Mouse (Mus musculus) lung, postnatal 25 days (tissue): Measurements from ENCODE around the gene Olfr10.
"Not testable (repeated sequence)": the region's sequence is repeated elsewhere in the genome, so short reads cannot be mapped to it uniquely, and the experiment has no call there.

Source experiments
- DNase-seq: peaks from one replicate; pipeline ENCODE4 v3.0.0; 2022; ENCODE audit warnings: low spot score

Gene Olfr10

GRCm38 (mm10) chr11:49304441-49304840 lies at the start of gene Olfr10:
Gene Olfr10, plus strand, starts transcription at chr11:49304741.
- no peak for DNase-seq

DNA sequence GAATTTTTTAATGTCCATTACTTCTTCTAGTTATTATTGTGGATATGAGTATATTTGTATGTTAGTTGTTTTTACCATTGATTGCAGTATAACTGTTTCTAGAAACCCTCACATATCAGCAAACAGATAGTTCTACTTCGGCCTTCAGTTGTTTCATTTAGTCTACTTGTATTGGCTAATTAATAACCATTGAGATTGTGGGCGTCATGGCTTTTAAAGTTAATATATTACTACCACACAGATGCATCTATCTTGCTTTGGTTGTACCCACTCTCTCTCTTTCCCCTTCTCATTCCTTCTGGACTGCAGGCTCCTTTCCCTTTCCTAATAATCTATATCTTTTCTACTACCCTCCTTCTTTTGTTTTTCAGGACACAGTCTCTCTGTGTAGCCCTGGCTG lies 45.2 kb upstream of the Olfr10 start:
- no peak for DNase-seq

- no peak for DNase-seq
Measured at GRCm38 (mm10) chr11:49259829-49260228, 44.7 kb upstream of the Olfr10 start.

- DNase-seq, result no peak
Measured at GRCm38 (mm10) chr11:49260598-49261312, 43.8 kb upstream of the Olfr10 start.

GRCm38 (mm10) chr11:49261313-49261855 lies 43.2 kb upstream of the Olfr10 start:
- no peak for DNase-seq

DNA sequence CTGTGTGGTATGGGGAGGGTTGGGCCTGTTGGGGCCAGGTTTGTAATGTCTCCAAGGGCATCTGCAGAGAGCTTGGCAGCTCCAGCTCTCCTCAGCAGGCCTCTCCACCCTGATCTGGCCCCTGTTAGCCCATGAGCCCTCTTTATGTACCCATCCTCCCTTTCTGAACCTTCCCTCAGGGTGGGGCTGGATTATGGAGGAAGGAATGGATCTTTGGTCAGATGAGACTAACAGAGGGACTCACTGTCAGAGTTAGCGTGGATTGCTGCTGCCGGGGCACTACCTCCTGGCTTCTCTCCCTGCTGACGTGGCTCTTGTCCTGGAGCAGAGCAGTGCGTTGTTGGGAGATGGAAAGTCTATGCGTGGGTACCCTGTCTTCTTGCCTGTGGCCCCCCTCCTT lies 42.3 kb upstream of the Olfr10 start:
- DNase-seq, result no peak

- no peak for DNase-seq
Measured at GRCm38 (mm10) chr11:49263149-49263548, 41.4 kb upstream of the Olfr10 start.

DNA sequence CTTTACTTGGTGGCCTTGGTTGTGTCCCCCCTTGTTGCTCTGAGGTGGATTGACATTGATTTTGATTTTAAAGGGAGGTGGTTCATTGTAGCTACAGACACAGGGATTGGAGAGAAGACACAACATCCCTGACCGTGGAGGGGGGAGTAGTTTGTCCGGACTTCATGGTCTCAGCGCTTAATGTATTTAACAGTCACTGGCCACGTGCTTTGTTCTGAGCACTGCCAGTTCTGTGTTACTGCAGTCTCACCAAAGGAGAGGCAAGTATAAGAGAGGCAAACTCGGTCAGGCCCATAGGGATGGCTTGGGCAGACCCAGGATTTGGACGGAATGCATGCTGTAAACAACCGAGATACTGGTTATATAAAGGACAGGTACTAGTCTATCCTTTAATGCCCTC lies 40.5 kb upstream of the Olfr10 start:
- no peak for DNase-seq

GRCm38 (mm10) chr11:49264622-49265021 lies 39.9 kb upstream of the Olfr10 start:
- DNase-seq, result no peak

DNA sequence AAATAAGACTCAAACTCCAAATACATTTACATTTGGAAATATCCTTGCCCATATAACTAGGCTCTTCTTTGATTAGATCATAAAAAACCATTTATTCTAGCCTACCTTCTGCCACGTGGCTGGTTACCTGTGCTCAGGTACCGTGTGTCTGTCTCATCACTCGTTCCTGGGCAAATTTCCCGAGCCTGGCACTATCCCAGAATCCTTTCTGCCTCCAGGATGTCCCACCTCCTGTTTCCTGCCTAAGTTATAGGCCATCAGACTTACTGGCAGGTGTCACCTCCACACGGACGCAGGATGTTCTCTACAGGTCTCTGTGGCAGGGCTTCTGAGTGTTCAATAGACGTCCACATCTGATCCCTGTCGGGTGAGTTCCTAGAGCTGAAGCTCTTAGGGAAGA lies 39.4 kb upstream of the Olfr10 start:
- DNase-seq, result no peak

DNA sequence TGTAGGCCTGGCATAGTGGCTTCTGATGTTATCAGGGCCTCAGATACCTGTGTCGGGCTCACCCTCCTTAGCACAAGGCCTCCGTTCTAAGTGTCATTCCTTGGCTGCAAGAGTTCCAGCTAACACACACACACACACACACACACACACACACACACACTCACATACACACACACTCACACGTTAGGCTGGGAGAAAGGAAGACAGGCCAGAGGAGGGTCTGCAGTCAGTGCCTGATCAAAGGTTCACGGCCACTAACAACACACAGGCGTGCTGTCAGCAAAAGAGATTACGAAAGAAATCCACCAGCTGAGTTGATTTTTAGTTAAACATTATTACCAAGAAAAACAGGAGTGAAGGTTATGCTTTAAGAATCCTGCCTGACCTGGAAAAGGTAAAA lies 37.9 kb upstream of the Olfr10 start:
- no peak for DNase-seq

GRCm38 (mm10) chr11:49267316-49267715 lies 37.2 kb upstream of the Olfr10 start:
- no peak for DNase-seq

GRCm38 (mm10) chr11:49267970-49268579 lies 36.5 kb upstream of the Olfr10 start:
- DNase-seq, result no peak

- DNase-seq, result no peak
Measured at GRCm38 (mm10) chr11:49269761-49270160, 34.8 kb upstream of the Olfr10 start.

- DNase-seq, result no peak
Measured at GRCm38 (mm10) chr11:49270368-49270767, 34.2 kb upstream of the Olfr10 start.

GRCm38 (mm10) chr11:49271334-49271733 lies 33.2 kb upstream of the Olfr10 start:
- peak; percentile 58 for DNase-seq

DNA sequence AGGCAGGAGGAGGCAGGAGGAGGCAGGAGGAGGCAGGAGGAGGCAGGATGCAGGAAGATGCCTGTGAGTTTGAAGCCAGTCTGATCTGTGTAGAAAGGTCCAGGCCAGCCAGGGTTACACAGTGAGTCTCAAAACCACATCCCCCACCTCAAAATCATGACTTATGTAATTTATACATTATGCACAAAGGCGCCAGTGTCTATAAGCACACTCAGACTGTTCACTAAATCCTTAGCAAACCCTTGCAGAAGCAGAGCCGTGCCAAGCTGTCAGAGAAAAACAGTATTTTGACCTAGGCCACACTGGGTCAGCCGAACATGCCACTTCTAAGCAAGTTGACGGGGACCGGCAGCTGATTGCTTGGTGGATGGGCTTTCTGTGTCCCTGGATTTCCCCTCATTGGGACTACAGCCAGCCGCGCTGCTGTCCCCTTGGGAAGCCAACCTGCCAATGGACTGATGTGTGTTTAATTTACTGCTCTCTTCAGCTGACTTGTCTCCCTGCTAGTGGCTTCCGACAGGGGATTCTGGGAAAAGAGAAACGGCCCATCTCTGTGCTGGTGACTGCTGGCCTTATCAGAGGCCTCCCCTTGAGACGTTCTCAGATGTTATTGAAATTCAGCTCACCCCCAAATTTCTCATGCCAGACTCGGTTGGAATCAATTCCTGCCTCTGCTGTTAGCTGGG lies 30.6 kb upstream of the Olfr10 start:
- DNase-seq, result no peak

- DNase-seq, result no peak
Measured at GRCm38 (mm10) chr11:49278222-49278621, 26.3 kb upstream of the Olfr10 start, which contains the start of gene Olfr1393. Gene Olfr1393, plus strand, starts transcription at chr11:49278304.

GRCm38 (mm10) chr11:49284982-49285381 lies 19.6 kb upstream of the Olfr10 start, which contains the start of gene Olfr1392:
Gene Olfr1392, plus strand, starts transcription at chr11:49285282.
- not testable (repeated sequence) for DNase-seq

DNA sequence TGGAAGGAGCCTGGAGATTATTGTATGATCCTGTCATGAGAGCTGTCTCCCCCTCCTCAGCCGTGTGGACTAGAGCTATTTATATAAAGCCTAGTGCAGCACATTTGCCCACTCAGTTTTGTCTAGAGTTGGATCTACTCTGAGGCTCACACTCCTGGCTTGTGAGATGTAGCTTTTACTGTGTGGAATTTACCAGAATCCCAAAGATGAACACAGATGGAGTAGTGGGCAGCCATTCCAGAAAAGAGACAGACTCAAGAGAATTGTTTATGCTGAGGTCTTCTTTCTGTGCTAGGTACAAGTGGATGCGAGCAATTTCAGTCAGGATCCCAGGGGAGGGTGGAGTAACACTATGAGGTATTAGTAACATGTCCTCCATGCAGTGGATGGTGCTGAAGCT lies 17.3 kb upstream of the Olfr10 start:
- no peak for DNase-seq

GRCm38 (mm10) chr11:49292777-49293176 lies 11.8 kb upstream of the Olfr10 start:
- DNase-seq, result no peak

GRCm38 (mm10) chr11:49308547-49308946 lies 4.0 kb downstream of the Olfr10 start:
- not testable (repeated sequence) for DNase-seq

- no peak for DNase-seq
Measured at GRCm38 (mm10) chr11:49322442-49322841, 17.9 kb downstream of the Olfr10 start, which contains the start of gene Olfr1391. Gene Olfr1391, plus strand, starts transcription at chr11:49322742.
